Comparison of ENCODE assay signal across 20 mouse cellular contexts in the genomic region with DNA sequence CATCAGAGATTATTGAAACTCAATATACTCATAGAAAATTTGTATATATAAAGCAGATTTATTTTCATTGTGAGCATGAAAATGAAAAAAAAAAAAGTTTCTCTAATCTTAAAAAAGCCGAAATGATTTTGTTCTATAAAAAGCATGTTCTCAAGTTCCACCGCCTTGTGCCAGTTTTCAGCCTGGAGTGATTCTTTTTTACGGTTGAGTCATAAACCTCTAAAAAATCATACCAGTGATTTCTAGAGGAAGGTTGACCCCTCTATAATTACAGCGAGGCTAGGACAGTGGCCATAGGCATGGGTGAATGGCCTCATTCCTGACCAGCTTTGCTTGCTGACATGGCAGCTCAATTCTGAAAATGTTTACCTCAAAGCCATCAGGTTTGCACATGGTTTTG.
"Had no signal": no experiment of that assay in that cellular context is flagged by ENCODE, and none has a peak within 500 bp of the region (broad histone marks: within the 10 kb centered on the region; RNA-seq: fewer than 3 reads in every experiment).

No protein-coding gene starts in this region.

- H3K27me3 ChIP-seq: liver, embryonic 15.5 days; lung, embryonic 15.5 days; megakaryocyte, embryonic 14.5 days; midbrain, embryonic 13.5 days; neural tube, embryonic 13.5 days; neural tube, embryonic 15.5 days had no signal

- H3K4me1 ChIP-seq: liver, embryonic 15.5 days; lung, embryonic 15.5 days; megakaryocyte, embryonic 14.5 days; midbrain, embryonic 13.5 days; neural tube, embryonic 13.5 days; neural tube, embryonic 15.5 days had no signal

- DNase-seq: liver, postnatal 0 days; lung, adult 2 months; lung, postnatal 14 days; lung, postnatal 36 days; retina, postnatal 1 day; right cerebral cortex, adult 18-20 months; right cerebral cortex, postnatal 14 days; spleen, adult 18-20 months; thymus, postnatal 14 days; thymus, postnatal 36 days had no signal

- H3K4me3 ChIP-seq: liver, embryonic 15.5 days; lung, embryonic 15.5 days; megakaryocyte, embryonic 14.5 days; midbrain, embryonic 13.5 days; myocyte; neural tube, embryonic 13.5 days; neural tube, embryonic 15.5 days had no signal

- H3K36me3 ChIP-seq: liver, embryonic 15.5 days; lung, embryonic 15.5 days; midbrain, embryonic 13.5 days; neural tube, embryonic 13.5 days; neural tube, embryonic 15.5 days had no signal

- H3K27ac ChIP-seq: liver, embryonic 15.5 days; lung, embryonic 15.5 days; macrophage; midbrain, embryonic 13.5 days; neural tube, embryonic 13.5 days; neural tube, embryonic 15.5 days had no signal

- ATAC-seq: liver, postnatal 0 days; lung, postnatal 0 days; midbrain, embryonic 13.5 days; midbrain, embryonic 16.5 days had no signal
